Mouse (Mus musculus): ENCODE data around the gene Atg13. TPM values are rescaled to one million over a fixed set of nuclear protein-coding genes. Genes with fewer than 3 reads are reported as not detected.

Atg13 gene
- total RNA-seq, 2 experiments from 2014 or later = 72.0 to 74.3 TPM

- no peak for DNase-seq (ENCODE audit: extremely low spot score in 1 of 2, low spot score in 1 of 2)
Measured at GRCm38 (mm10) chr2:91696225-91696590, 14.2 kb downstream of the Atg13 start.

- no peak for DNase-seq (ENCODE audit: extremely low spot score in 1 of 2, low spot score in 1 of 2)
Measured at GRCm38 (mm10) chr2:91695436-91696224, 14.7 kb downstream of the Atg13 start.

DNA sequence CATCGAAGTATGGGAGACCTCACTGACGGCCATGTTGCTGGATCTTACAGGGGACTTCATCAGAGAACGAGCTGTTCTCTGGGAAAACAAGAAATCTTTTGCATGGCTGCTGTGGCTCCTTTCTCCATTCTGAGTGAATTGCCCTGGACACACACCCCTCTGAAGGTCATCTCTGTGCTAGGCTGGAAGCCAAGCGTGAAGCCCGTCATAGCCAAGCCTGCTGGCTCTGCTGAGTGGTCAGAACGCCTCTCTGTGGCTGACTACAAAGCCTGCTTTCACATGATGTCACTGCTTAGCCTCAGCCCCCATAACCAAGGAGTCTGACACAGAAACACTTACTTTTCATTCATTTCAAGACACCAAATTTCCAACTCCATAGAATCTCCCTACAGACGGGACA, 20.9 kb downstream of the Atg13 start:
- DNase-seq (ENCODE audit: extremely low spot score in 1 of 2, low spot score in 1 of 2) = no peak

DNA sequence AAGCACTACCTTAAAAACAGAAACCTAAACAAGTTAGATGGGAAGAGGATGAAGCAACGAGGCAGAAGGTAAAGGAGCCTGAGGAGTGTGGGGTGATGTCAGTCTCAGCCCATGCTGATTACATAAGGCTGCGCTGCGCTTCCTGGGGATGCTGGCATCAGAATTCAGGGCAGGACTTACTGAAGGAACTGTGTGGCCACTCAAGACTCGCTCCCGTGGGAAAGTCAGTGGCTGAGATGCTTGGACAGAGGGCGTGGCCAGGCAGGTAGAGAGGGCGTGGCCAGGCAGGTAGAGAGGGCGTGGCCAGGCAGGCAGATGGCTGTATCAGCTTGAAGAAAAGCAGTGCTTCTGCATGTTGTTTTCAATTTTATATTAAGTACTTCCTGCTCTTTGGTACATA, 26.5 kb downstream of the Atg13 start:
- no peak for DNase-seq (ENCODE audit: extremely low spot score in 1 of 2, low spot score in 1 of 2)

- peak; percentile 30 to 55 for DNase-seq (ENCODE audit: extremely low spot score in 1 of 2, low spot score in 1 of 2)
Measured at GRCm38 (mm10) chr2:91682850-91683249, 27.5 kb downstream of the Atg13 start.

- no peak for DNase-seq (ENCODE audit: extremely low spot score in 1 of 2, low spot score in 1 of 2)
Measured at GRCm38 (mm10) chr2:91676961-91677360, 33.4 kb downstream of the Atg13 start.

GRCm38 (mm10) chr2:91676420-91676819, 34.0 kb downstream of the Atg13 start:
- no peak for DNase-seq (ENCODE audit: extremely low spot score in 1 of 2, low spot score in 1 of 2)

DNA sequence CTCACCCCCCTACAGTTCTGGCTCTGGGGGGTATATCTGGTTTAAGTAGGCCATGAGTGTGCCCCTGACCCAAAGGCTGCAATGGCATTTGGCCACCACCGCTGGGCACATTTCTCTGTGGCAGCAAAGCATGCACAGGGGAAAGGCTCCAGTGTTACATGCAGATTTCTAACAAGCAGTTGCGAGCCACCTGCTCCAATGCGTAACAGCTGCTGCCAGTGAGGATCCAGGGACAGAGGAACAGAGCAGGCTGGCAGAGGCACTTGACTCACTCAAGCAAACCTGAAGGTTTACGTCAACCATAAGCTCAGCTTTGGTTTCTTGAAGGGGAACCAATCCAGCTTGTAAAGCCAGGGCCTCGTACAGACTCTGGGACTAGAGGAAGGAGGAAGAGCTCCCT, 35.5 kb downstream of the Atg13 start:
- DNase-seq (ENCODE audit: extremely low spot score in 1 of 2, low spot score in 1 of 2) = peak in 1 of 2 experiments; percentile 27

- no peak for DNase-seq (ENCODE audit: extremely low spot score in 1 of 2, low spot score in 1 of 2)
Measured at GRCm38 (mm10) chr2:91673587-91673986, 36.8 kb downstream of the Atg13 start.

GRCm38 (mm10) chr2:91670038-91670437, 40.3 kb downstream of the Atg13 start:
- DNase-seq (ENCODE audit: extremely low spot score in 1 of 2, low spot score in 1 of 2) = no peak

GRCm38 (mm10) chr2:91669326-91669725, 41.0 kb downstream of the Atg13 start:
- DNase-seq (ENCODE audit: extremely low spot score in 1 of 2, low spot score in 1 of 2) = no peak

- DNase-seq (ENCODE audit: extremely low spot score in 1 of 2, low spot score in 1 of 2) = no peak
Measured at GRCm38 (mm10) chr2:91667747-91668146, 42.6 kb downstream of the Atg13 start.

- no peak for DNase-seq (ENCODE audit: extremely low spot score in 1 of 2, low spot score in 1 of 2)
Measured at GRCm38 (mm10) chr2:91666386-91666910, 43.9 kb downstream of the Atg13 start.

- no peak for DNase-seq (ENCODE audit: extremely low spot score in 1 of 2, low spot score in 1 of 2)
Measured at GRCm38 (mm10) chr2:91664780-91665179, 45.6 kb downstream of the Atg13 start.

DNA sequence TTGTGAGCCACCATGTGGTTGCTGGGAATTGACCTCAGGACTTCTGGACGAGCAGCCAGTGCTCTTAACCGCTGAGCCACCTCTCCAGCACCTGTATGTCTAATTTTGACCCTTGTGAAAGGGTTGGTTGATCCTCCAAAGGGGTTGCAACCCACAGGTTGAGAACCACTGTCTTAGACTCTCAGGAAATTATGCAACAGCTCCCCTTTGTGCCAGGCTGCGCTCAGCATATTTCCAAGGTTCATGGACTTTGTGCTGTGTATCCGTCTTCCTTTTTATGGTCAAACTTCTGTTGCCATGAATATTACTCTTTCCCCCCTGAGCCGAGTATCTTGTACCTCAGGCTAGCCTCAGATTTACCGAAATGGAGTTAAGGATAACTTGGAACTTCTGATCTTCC, 49.4 kb downstream of the Atg13 start:
- DNase-seq (ENCODE audit: extremely low spot score in 1 of 2, low spot score in 1 of 2) = no peak

- DNase-seq (ENCODE audit: extremely low spot score in 1 of 2, low spot score in 1 of 2) = no peak
Measured at GRCm38 (mm10) chr2:91659657-91660056, 50.7 kb downstream of the Atg13 start.

GRCm38 (mm10) chr2:91656774-91657173, 53.6 kb downstream of the Atg13 start:
- DNase-seq (ENCODE audit: extremely low spot score in 1 of 2, low spot score in 1 of 2) = no peak

- no peak for DNase-seq (ENCODE audit: extremely low spot score in 1 of 2, low spot score in 1 of 2)
Measured at GRCm38 (mm10) chr2:91655827-91656226, 54.5 kb downstream of the Atg13 start.

DNA sequence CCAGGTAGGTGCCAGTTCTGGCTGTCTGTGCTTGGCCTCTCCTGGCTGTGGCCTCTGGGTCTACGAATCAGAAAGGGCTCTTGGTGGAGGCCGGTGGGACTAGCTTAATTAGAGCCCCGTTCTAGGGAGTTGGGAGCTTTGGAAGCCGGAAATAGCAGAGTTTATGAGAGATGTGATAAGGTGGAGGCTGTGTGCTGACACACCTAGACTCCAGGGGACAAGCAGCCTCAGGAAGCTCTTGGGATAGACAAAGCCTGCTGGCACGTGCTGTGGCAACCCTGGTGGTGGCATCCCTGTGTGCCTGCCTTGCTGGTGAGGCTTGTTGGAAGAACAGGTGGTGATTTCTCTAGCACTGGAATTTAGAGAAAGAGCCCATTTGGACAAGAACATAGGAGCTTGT, 55.0 kb downstream of the Atg13 start:
- DNase-seq (ENCODE audit: extremely low spot score in 1 of 2, low spot score in 1 of 2) = no peak

DNA sequence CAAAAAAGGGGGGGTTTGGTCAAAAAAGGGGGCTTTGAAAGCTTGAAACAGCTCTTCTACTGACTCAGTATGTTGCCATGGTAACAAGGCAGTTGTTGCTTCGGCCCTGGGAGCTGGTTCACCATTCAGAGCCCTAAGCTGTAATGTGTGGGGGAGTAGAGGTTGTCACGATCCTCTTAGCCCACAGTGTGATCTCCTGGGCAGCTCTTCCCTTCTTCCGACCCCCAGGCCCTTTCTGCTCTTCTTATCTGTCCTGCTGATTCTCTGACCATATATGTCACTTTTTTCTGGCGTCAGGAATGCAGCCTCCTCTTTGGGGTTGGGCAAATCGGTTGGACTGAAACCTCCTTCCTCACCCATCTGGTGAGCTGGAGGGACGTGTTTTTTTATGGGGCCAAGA, 57.5 kb downstream of the Atg13 start:
- DNase-seq (ENCODE audit: extremely low spot score in 1 of 2, low spot score in 1 of 2) = peak in 1 of 2 experiments; percentile 30

DNA sequence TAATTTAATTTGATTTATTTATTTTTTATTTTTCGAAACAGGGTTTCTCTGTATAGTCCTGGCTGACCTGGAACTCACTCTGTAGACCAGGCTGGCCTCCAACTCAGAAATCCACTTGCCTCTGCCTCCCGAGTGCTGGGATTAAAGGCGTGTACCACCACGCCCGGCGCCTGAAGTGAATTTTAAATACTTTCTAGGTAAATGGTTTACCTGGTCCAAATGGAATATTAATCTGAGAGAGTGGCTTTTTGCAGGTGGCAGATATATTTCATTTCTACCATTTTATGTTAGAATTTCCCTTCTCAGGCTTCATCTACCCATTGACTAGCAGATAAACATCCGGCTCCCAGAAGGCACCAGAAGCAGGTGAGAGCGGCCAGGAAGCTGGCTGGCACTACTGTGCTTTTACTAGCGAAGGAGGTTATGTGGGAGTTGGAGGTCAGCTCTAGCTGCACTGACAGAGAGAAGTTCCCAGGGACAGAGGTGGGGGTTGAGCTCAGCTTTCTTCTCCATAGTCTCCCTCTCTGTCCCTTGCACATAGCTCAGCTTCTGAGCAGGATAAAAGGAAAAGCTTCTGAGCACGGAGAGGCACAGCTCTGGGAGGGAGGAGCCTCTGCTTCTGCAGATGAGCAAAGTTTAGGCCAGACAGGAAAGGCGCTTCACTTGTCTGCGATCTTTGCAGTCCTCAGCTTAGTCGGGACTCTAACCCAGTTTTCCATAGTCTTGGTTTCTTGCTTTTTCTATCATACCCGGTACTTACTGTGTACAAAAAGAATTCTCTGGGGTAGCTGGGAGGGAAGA, 58.7 kb downstream of the Atg13 start:
- DNase-seq (ENCODE audit: extremely low spot score in 1 of 2, low spot score in 1 of 2) = no peak
